Mouse (Mus musculus) olfactory bulb, adult 2 months (tissue): Measurements from ENCODE around the gene Ubc.

Source experiments
- CTCF ChIP-seq: fragments of 200-500 bp; IDR thresholded peaks from 2 replicates; pipeline ENCODE4 v1.5.1; 2012; ENCODE audit warnings: low read depth, mild to moderate bottlenecking, low read length, moderate library complexity; ENCODE audit not compliant: insufficient read depth
- POLR2A ChIP-seq: fragments of 200-500 bp; IDR thresholded peaks from 2 replicates; pipeline ENCODE4 v1.6.1; 2012; ENCODE audit warnings: mild to moderate bottlenecking, low read depth, low read length, moderate library complexity; ENCODE audit not compliant: insufficient read depth

DNA sequence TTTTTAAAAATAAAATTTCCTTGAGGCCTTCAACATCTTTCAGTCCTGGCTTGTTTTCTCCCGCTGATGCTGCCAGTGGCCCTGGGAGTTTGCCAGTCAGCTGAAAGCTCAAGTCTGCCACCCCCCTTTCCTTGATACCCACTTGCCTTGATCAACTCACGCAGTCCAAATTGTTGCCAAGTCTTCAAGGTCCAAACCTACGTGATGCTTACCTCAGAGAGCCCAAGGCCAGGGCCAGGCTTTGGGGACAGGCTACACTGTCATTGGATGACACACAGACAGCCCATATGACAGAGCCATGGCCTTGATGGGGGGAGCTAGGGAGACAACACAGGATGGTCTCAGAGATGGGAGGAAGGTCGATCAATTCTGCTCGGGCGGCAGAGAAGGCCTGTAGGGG lies 45.7 kb downstream of the Ubc start:
- TF ChIP-seq CTCF: no peak
- no peak for TF ChIP-seq POLR2A
